Mouse (Mus musculus) lung, embryonic 15.5 days (tissue): ENCODE results near the gene Taf6. TPM values are rescaled to one million over a fixed set of nuclear protein-coding genes. Genes with fewer than 3 reads are reported as not detected.
A peak's percentile ranks its signal among the peaks of the same experiment; 100 is the strongest.

Experiments used
- ATAC-seq: fragments of 200-750 bp; cut with Nextera tagmentation; 2 replicates; pipeline ENCODE4 v1.8.0; 2017; ENCODE audit warnings: moderate number of reproducible peaks, borderline replicate concordance; ENCODE audit not compliant: low FRiP score, low TSS enrichment; ENCODE audit errors: extremely low read depth
- H3K27ac ChIP-seq: fragments of 300-500 bp; sonication (generic); 2 replicates; pipeline ENCODE4 v1.5.1; 2015; ENCODE audit warnings: moderate library complexity, mild to moderate bottlenecking, inconsistent platforms
- H3K27me3 ChIP-seq: fragments of 300-500 bp; sonication (generic); 2 replicates; pipeline ENCODE4 v1.6.1; 2015; ENCODE audit warnings: inconsistent platforms
- H3K36me3 ChIP-seq: fragments of 300-500 bp; sonication (generic); 2 replicates; pipeline ENCODE4 v1.6.1; 2015; ENCODE audit warnings: inconsistent platforms
- H3K4me1 ChIP-seq: fragments of 300-500 bp; sonication (generic); 2 replicates; pipeline ENCODE4 v1.6.1; 2015; ENCODE audit warnings: inconsistent platforms
- H3K4me2 ChIP-seq: fragments of 300-500 bp; sonication (generic); 2 replicates; pipeline ENCODE4 v1.6.1; 2015; ENCODE audit warnings: inconsistent platforms, mild to moderate bottlenecking, moderate library complexity
- H3K4me3 ChIP-seq: fragments of 300-500 bp; sonication (generic); 2 replicates; pipeline ENCODE4 v1.5.1; 2015; ENCODE audit warnings: mild to moderate bottlenecking, inconsistent platforms
- H3K9ac ChIP-seq: fragments of 300-500 bp; sonication (generic); 2 replicates; pipeline ENCODE4 v1.6.1; 2015; ENCODE audit warnings: inconsistent platforms
- H3K9me3 ChIP-seq: fragments of 300-500 bp; sonication (generic); 2 replicates; pipeline ENCODE4 v1.6.1; 2016; ENCODE audit warnings: inconsistent platforms
- WGBS: fragments of 180-500 bp; shearing (Covaris S2); methylation state at CpG from one replicate; pipeline ENCODE4 v1.1.7; 2015; 5-methylcytosine and 5-hydroxymethylcytosine counted together
- polyA plus RNA-seq: library from polyadenylated mRNA; unstranded; fragments of >200 nt; fragmentation: Nextera tagmentation; extraction: Ambion mirVana; gene quantifications from 2 replicates; pipeline ENCODE4 v1.2.1, GENCODE M21; 2015

Taf6 gene
- polyA plus RNA-seq, 1 experiment from 2014 or later: 92.3 TPM

DNA sequence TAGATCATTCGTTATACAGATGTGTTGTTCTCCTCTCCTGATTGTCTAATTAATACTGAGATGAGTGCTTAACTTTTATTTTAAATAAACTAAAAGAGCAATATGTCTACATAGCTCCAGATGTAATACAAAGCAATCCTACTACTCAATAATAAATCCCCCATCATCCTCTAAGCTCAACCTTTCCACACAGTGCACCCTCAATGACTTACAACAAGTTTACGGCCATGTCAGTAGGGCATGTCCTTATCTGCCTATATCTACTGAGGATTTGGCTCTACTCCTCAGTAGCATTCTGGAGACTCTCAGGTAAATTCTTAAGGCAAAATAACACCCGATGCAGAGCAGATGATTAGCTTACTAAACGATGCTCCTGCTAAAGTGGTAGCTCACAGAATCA, 20.6 kb upstream of the Taf6 start:
- Histone ChIP-seq H3K4me3 (no peak overlapping the region), H3K4me1 (no peaks in the 10 kb centered on the region), H3K9ac (no peak overlapping the region), H3K27ac (no peak overlapping the region), H3K9me3 (no peaks in the 10 kb centered on the region), H3K36me3 (no peaks in the 10 kb centered on the region), H3K27me3 (no peaks in the 10 kb centered on the region), H3K4me2 (no peak overlapping the region)
- ATAC-seq: no peak
- 80% methylated on average over 4 of the region's 4 CpGs for WGBS

DNA sequence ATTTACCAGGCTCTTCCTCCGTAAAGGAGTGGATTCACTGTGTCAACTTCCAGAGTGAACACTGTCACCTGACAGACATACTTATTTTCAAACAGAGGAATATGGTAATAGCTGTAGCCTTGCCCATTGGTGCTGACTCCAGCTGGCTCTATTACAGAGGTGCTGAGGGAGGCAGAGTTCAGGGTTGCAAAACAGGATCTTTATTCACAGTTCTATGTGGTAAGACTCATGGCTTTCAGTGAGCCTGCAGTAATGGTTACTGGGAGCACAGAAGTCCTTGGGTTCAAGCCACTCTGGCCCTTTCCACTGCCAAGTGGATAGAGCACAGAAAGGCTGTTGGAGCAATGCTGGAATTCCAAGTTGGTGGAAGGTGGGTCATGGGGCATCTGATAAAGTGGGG, 20.0 kb upstream of the Taf6 start:
- Histone ChIP-seq H3K9ac (no peak overlapping the region), H3K36me3 (no peaks in the 10 kb centered on the region), H3K4me1 (no peaks in the 10 kb centered on the region), H3K9me3 (no peaks in the 10 kb centered on the region), H3K4me2 (no peak overlapping the region), H3K27ac (no peak overlapping the region), H3K27me3 (no peaks in the 10 kb centered on the region), H3K4me3 (no peak overlapping the region)
- 72% methylated on average over 1 of the region's 1 CpGs for whole genome bisulfite sequencing
- ATAC-seq: no peak

DNA sequence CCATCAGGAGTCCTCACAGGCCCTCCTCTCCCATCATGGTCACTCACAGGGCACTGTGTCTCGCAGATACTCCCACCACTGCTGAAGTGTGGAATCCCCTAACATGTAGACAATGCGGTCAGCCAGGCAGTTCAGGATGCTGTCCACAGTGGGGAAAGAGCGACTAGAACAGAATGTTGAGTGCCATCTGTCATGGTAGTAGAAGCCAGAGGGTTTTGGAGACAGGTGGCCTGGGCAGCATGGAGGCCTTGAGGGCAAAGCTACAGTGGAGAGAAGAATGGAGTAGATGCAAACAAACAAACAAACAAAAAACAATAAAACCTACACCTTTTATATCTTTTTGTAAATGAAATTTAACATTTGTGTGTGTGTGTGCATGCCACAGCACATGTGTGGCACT, 14.8 kb upstream of the Taf6 start:
- H3K36me3 ChIP-seq: no peaks in the 10 kb centered on the region
- no peak for ATAC-seq
- H3K9me3 ChIP-seq: no peaks in the 10 kb centered on the region
- no peaks in the 10 kb centered on the region for H3K4me1 ChIP-seq
- no peak overlapping the region for H3K4me3 ChIP-seq
- H3K27me3 ChIP-seq: no peaks in the 10 kb centered on the region
- no peak overlapping the region for H3K9ac ChIP-seq
- H3K27ac ChIP-seq: no peak overlapping the region
- no peak overlapping the region for H3K4me2 ChIP-seq
- 84% methylated on average over 3 of the region's 3 CpGs for WGBS

DNA sequence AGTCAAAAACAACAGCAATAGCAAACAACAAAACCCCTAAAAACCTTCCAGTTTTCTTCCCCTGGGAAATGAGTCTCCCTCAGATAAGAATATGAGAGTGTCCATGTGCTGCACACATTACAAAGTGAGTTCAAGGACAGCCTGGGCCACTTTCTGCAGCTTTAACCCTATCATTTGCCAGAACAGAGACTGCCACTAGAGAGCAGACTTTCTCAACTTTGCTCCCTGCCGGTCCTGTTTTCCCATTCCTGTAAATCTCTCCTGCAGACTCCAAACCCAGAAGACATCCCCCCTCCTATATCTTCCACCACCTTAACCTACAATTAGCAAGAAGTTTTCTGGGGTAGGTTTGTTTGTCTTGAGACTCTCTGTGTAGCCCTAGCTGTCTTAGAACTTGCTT, 12.3 kb upstream of the Taf6 start:
- H3K4me3 ChIP-seq: no peak overlapping the region
- H3K4me1 ChIP-seq: no peaks in the 10 kb centered on the region
- no peaks in the 10 kb centered on the region for H3K9me3 ChIP-seq
- no peaks in the 10 kb centered on the region for H3K36me3 ChIP-seq
- no peak overlapping the region for H3K9ac ChIP-seq
- no peaks in the 10 kb centered on the region for H3K27me3 ChIP-seq
- ATAC-seq: no peak
- no peak overlapping the region for H3K27ac ChIP-seq
- H3K4me2 ChIP-seq: no peak overlapping the region
- 23% methylated on average over 1 of the region's 1 CpGs for WGBS

DNA sequence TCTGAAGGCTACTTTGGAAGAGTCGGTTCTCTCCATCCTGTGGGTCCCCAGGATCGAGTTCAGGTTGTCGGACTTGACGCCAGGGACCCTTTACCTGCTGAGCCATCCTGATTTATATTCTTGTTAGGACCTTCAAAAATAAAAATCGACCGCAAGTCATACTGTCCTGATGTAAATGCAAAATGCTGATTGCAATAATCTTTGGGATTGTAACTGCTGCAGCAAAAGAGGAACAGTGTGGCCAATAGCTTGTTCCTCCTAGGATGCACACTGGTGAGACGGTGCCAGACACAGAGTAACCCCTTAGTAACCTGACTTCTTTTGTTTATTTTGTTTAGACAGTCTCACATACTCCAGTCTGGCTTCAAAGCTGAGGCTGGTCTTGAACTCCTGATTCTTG, 8.2 kb upstream of the Taf6 start:
- 68% methylated on average over 7 of the region's 7 CpGs for WGBS
- no peak for ATAC-seq
- H3K27ac ChIP-seq: no peak overlapping the region

DNA sequence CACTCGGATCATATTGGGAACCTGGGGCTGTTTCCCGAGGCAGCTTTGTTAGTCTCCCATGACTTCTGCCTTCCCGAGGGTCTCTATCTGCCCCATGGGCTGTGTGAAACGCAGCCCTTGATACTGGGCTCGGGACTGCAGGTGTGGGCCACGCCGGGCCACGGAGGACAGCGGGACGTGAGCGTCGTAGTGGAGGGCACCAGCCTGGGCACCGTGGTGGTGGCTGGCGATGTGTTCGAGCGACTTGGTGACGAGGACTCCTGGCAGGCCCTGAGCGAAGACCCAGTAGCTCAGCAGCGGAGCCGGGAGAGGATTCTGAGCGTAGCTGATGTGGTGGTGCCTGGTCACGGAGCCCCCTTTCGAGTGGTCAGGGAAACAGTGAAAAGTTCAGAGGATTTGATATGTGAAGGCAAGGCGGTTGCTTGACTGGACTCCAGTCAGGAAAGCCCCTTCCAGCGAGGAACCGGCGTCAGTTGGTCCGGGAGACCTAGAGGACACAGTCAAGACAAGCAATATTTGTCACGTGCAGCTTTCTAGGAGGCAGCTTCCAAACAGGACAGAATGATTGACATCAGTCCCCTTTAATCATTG, 7.6 kb upstream of the Taf6 start:
- peak overlapping the region; percentile 82 for H3K27ac ChIP-seq
- peaks cover 3% of the 10 kb centered on the region; the same call in 1 of the 2 replicates for H3K4me1 ChIP-seq
- peak; percentile 63 for ATAC-seq
- peak overlapping the region; percentile 72 for H3K4me3 ChIP-seq
- peaks cover 7% of the 10 kb centered on the region; the same call in 1 of the 2 replicates for H3K36me3 ChIP-seq
- H3K27me3 ChIP-seq: no peaks in the 10 kb centered on the region
- peak overlapping the region; percentile 93 for H3K4me2 ChIP-seq
- H3K9me3 ChIP-seq: no peaks in the 10 kb centered on the region
- WGBS: under 1% methylated on average over 29 of the region's 29 CpGs
- peak overlapping the region; percentile 79 for H3K9ac ChIP-seq

More for the DNA sequence above, 8.2 kb upstream of the Taf6 start:
- Histone ChIP-seq H3K4me3 (peak overlapping the region; percentile 72), H3K27me3 (no peaks in the 10 kb centered on the region), H3K9me3 (no peaks in the 10 kb centered on the region), H3K4me2 (peak overlapping the region; percentile 93), H3K36me3 (peaks cover 7% of the 10 kb centered on the region; the same call in 1 of the 2 replicates), H3K4me1 (peaks cover 3% of the 10 kb centered on the region; the same call in 1 of the 2 replicates), H3K9ac (peak overlapping the region; percentile 79)

DNA sequence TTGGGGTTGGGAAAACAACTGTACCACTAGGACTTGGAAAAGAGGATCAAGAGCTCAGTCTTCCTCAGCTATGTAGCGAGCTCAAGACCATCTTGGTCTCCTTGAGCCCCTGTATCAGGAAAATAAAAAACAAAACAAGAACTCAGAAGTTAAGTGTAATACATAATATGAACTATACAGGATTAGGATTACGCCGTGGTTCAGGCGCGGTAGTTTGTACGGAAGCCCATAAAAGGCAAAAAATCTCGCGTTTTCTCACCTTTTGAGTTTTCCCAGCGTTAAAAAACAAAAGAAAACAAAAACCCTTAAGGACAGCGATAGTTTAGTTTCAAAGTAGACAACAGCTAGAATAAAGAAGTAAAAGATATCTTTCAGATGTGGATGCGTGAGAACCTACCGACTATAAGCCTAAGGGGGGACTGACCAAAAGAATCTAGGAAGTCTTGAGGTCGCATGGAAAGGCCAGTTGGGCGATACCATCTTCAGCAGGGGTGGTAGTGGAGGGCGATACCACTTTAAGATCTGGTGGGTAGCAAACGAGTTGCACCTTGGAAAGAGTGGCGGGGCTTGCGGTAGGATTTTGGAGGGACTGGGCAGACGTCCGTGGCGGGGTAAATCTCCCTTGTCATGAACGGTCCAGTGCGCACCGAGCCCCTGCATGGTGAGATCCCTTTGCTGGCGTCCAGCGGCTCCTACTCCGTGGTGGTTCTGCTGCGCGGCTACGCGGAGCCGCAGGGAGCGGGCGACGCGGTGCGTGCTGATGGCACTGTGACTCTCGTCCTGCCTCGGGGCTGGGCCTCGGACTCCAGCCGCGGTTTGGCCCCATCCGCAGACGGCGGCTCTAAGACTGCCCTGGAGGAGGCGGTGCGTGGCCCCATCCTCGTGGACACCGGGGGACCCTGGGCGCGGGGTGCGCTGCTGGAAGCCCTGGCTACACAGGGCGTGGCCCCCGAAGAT, 6.8 kb upstream of the Taf6 start, which contains the start of gene Mblac1:
Gene Mblac1 (plus strand): TSS at position 544 of the 957 bp plus-strand sequence.
- Histone ChIP-seq H3K9ac (peak within 1 kb of the TSS; percentile 79), H3K4me3 (peak within 1 kb of the TSS; percentile 72), H3K9me3 (no peaks in the 10 kb centered on the region), H3K4me1 (peaks cover 3% of the 10 kb centered on the region; the same call in 1 of the 2 replicates), H3K4me2 (peak within 1 kb of the TSS; percentile 93), H3K36me3 (peaks cover 7% of the 10 kb centered on the region; the same call in 1 of the 2 replicates), H3K27ac (peak within 1 kb of the TSS; percentile 82), H3K27me3 (no peaks in the 10 kb centered on the region)
- peak; percentile 78 for ATAC-seq
- 7% methylated on average over 54 of the region's 54 CpGs for WGBS

DNA sequence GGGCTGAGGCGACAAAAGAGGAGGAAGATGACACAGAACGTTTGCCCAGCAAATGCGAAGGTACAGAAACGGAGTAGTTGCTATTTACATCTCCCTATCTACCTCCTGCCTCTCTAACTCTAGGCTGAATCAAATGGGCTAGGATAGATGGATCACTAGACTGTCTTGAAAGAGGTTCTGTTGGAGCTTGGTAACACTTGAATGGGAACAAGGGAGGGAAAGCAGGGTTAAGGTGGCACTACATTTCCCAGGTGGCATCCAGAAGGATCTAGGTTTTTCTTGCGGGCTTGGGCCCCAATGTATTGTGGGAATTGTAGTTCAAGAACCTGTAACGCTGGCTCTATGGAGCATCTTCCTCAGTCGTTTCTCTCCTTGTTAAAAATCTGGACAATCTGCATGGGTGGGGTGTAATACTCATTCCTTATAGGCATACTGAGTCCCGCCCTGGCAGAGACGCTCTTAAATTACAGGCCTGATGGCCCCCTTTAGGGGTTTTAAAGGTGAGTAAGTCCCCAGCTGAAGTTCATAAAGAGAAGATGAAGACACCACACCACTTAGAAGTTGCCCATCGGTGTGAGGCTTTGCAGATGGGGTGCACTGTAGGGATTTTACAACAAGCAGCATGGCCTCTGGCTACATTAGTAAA, 533 bp upstream of the Taf6 start:
- Histone ChIP-seq H3K4me1 (peaks cover 17% of the 10 kb centered on the region), H3K27ac (peak overlapping the region; percentile 38), H3K9me3 (no peaks in the 10 kb centered on the region), H3K36me3 (peaks cover 14% of the 10 kb centered on the region; the same call in 1 of the 2 replicates), H3K9ac (peak overlapping the region; percentile 66), H3K4me3 (peak overlapping the region; percentile 67), H3K27me3 (no peaks in the 10 kb centered on the region), H3K4me2 (peak overlapping the region; percentile 62)
- WGBS: 0% methylated on average over 10 of the region's 10 CpGs
- peak; percentile 82; the same call in 1 of the 2 replicates for ATAC-seq

DNA sequence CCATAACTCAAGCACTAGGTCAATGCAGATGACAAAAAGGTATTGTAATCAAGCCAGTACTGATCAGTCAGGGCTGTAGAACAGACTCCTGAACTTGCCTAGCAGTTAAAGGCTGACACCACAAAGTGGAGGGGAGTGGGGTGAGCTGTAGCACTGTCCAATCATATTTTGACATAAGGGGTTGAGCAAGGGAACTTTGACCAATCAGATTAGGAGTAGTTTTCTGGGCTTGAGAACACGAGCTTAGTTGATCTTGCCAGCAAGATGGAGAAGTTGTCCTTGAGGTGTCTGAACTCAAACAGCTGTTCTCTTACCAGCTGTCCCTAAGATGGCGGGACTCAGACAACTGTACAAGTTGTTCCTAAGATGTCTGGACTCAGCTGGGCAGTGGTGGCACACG, 14.0 kb downstream of the Taf6 start:
- no peaks in the 10 kb centered on the region for H3K27me3 ChIP-seq
- H3K4me2 ChIP-seq: peak overlapping the region; percentile 61; the same call in 1 of the 2 replicates
- WGBS: 64% methylated on average over 3 of the region's 3 CpGs
- H3K4me3 ChIP-seq: peak overlapping the region; percentile 82; the same call in 1 of the 2 replicates
- peaks cover 23% of the 10 kb centered on the region for H3K4me1 ChIP-seq
- peaks cover 59% of the 10 kb centered on the region for H3K36me3 ChIP-seq
- H3K27ac ChIP-seq: 0 out of 2 replicates have a peak overlapping the region, but pooled peaks have one; percentile 97
- ATAC-seq: no peak
- no peaks in the 10 kb centered on the region for H3K9me3 ChIP-seq
- no peak overlapping the region for H3K9ac ChIP-seq

DNA sequence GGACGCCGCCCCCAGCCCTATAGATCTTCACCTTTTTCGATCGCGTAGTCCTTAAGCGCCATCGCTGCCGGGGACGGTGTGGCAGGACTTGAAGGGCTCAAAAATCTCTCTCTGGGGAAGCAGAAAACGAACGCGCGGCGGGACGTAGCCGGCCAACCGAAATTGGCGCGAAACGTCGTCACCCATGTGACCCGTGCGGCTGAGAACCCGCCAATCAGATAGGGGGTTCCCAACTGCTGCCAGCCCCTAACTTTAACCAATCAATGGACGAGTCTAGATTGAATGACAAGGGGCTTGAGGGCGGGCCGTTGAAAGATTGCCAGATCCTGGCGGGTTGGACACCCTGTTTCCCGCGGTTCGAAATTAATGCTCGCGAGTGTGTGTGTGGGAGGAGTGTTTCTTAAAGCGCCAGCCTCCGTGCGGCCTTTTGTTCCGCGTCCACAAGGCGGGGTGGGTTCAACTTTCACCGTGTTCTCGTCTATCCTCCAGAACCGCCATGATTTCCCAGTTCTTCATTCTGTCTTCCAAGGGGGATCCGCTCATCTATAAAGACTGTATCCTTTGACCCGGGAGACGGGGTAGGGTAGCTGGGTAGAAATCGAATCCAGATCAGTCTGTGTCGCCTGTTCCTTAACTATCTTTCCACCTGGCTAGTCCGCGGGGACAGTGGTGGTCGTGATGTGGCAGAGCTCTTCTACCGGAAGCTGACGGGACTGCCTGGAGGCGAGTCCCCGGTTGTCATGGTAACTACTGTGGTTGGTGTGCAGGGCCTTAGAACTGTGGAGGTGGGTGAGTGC, 15.4 kb downstream of the Taf6 start, which contains the start of the genes Ap4m1 and Mcm7:
Gene Ap4m1 (plus strand): TSS at position 308 of the 797 bp plus-strand sequence.
Gene Mcm7 (minus strand): TSS at position 728 of the 797 bp plus-strand sequence.
- H3K9ac ChIP-seq: peak within 1 kb of the TSS; percentile 88
- ATAC-seq: peak; percentile 94
- H3K27ac ChIP-seq: peak within 1 kb of the TSS; percentile 97
- H3K4me1 ChIP-seq: peaks cover 23% of the 10 kb centered on the region
- peaks cover 59% of the 10 kb centered on the region for H3K36me3 ChIP-seq
- H3K4me2 ChIP-seq: peak within 1 kb of the TSS; percentile 80
- H3K27me3 ChIP-seq: no peaks in the 10 kb centered on the region
- peak within 1 kb of the TSS; percentile 82 for H3K4me3 ChIP-seq
- no peaks in the 10 kb centered on the region for H3K9me3 ChIP-seq
- under 1% methylated on average over 54 of the region's 54 CpGs for WGBS
